Mouse (Mus musculus) 416B (cell line): Measurements from ENCODE around the gene Slc2a1.

Source experiments
- DNase-seq: peaks from one replicate; pipeline ENCODE4 v3.0.0; 2011; ENCODE audit warnings: low read depth

The Slc2a1 gene

DNA sequence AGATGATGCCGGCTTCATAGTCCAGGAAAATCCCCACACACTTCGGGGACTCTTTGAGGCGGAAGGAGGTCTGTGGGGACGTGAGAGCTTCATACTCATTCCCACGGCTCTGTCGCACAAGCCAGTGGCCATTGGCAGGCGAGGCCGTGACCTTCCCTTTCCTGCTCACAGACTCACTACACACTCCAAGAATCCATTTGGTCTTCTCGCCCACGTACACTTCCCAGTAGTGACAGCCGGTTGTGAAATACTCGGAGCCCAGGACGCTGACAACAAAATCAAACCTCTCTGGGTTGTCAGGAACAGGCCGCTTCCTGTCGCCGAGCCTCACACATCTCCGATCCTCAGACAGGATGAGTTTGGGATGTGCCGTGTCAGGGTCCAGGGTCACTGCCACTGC lies 69.8 kb downstream of the Slc2a1 start:
- DNase-seq: no peak

DNA sequence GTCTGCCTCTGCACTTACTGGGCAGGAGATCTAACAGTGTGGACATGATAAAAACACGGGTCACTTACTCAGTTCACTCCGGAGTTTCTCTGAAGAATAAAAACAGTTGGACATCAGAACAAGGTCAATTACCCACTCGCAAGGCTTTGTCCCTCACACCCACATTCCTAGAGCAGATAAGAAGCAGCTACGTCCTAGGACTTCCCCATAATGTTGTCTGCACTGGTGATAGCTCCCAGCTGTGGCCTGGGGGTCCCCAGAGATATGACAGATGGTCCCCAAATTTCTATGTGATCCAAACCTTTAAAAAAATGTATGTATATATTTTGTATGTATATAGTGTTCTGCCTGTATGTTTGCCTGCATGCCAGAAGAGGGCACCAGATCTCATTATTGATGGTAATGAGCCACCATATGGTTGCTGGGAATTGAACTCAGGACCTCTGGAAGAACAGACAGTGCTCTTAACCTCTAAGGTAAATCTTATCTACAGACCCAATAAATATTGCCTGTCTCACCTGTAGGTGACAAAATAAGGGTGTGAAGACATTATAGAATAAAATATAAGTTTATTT lies 71.7 kb downstream of the Slc2a1 start:
- peak; percentile 41 for DNase-seq

DNA sequence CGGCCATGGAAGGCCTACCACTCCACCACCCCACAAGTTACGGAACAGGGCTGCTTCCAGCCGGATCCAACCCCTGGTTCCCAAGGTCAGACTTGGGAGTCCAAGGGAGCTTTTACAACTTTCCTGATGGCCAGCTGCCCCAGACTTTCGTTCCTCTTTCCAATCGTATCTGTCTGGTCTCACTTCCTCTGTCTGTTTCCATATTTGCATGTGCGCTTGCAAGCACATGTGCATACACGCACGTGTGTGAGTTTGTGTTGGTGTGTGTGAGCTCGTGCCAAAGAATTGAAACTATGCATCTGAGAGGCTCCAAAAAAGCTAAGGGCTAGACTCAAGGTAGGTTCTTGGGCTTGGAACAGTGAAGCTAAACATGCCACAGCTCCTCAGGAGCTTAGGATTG lies 72.9 kb downstream of the Slc2a1 start:
- DNase-seq: no peak

DNA sequence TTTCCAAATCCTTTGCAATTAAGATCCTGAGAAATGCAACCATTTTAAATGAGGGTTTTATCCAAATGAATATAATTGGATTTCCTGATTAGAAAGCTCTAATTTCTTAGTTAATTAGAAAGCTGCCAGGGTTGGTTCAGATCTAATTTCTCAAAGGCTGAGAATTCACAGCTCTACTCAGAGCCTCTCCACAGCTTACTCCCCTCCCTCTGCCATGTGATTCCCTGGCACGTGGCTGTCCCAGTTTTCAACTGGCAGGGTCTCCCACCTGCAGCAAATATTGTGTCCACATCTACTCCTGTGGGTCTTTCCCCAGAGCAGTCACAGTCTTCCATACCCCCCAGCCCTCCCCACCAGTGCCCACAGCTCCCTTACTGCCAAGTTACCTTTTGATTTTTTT lies 75.0 kb downstream of the Slc2a1 start:
- no peak for DNase-seq

DNA sequence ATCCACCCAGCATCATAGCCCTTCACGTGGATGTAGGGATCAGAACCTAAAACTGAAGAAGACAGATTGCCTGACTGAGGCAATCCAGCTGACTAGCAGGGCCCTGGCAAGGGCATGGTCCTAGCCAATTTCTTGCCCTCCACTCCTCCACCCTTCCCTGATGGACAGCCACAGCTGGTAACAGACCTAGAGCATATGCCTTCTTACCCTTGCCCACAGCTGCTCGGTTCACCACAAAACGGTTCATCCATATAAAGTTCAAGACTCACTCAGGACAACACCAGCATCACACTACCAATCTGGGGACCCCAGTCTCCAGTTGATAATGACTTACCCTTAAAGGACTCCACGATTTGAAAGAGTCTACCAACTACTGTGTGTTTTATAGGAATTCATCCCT lies 77.3 kb downstream of the Slc2a1 start:
- no peak for DNase-seq
